Mouse (Mus musculus): Measurements from ENCODE around the gene Btnl10.
A peak's percentile ranks its signal among the peaks of the same experiment; 100 is the strongest.

Btnl10 gene

GRCm38 (mm10) chr11:58917745-58918366 lies at the start of gene Btnl10:
Btnl10 (plus strand) TSS chr11:58917908.
- DNase-seq = no peak

- no peak for DNase-seq
Observed at GRCm38 (mm10) chr11:58867954-58868330, 49.8 kb upstream of the Btnl10 start.

GRCm38 (mm10) chr11:58870961-58871360 lies 46.7 kb upstream of the Btnl10 start:
- no peak for DNase-seq

- no peak for DNase-seq
Observed at GRCm38 (mm10) chr11:58883756-58884155, 34.0 kb upstream of the Btnl10 start.

- no peak for DNase-seq
Observed at GRCm38 (mm10) chr11:58890511-58890910, 27.2 kb upstream of the Btnl10 start.

- DNase-seq = no peak
Observed at GRCm38 (mm10) chr11:58894456-58894855, 23.3 kb upstream of the Btnl10 start.

- peak in 1 of 2 experiments; percentile 47 for DNase-seq
Observed at GRCm38 (mm10) chr11:58897485-58897884, 20.2 kb upstream of the Btnl10 start.

- DNase-seq = no peak
Observed at GRCm38 (mm10) chr11:58901080-58901479, 16.6 kb upstream of the Btnl10 start.

GRCm38 (mm10) chr11:58903511-58904409 lies 13.9 kb upstream of the Btnl10 start, which contains the start of gene Zfp39:
Zfp39 (minus strand) TSS chr11:58904225.
- peak; percentile 97 to 98 for DNase-seq

GRCm38 (mm10) chr11:58904410-58904718 lies 13.3 kb upstream of the Btnl10 start:
- DNase-seq = no peak

GRCm38 (mm10) chr11:58904838-58905237 lies 12.9 kb upstream of the Btnl10 start:
- DNase-seq = peak; percentile 43 to 52

- DNase-seq = no peak
Observed at GRCm38 (mm10) chr11:58913776-58914175, 3.9 kb upstream of the Btnl10 start.

- DNase-seq = peak in 1 of 2 experiments; percentile 24
Observed at GRCm38 (mm10) chr11:58914461-58915028, 3.2 kb upstream of the Btnl10 start.

GRCm38 (mm10) chr11:58916879-58917744 lies 596 bp upstream of the Btnl10 start:
- DNase-seq = peak; percentile 47 to 68

GRCm38 (mm10) chr11:58918759-58919158 lies 1.1 kb downstream of the Btnl10 start:
- no peak for DNase-seq

- DNase-seq = no peak
Observed at GRCm38 (mm10) chr11:58922420-58922819, 4.7 kb downstream of the Btnl10 start.

- no peak for DNase-seq
Observed at GRCm38 (mm10) chr11:58926651-58927050, 8.9 kb downstream of the Btnl10 start.

- DNase-seq = no peak
Observed at GRCm38 (mm10) chr11:58927053-58927452, 9.3 kb downstream of the Btnl10 start.

GRCm38 (mm10) chr11:58927790-58928651 lies 10.3 kb downstream of the Btnl10 start:
- peak; percentile 64 to 70 for DNase-seq

- no peak for DNase-seq
Observed at GRCm38 (mm10) chr11:58929055-58929454, 11.3 kb downstream of the Btnl10 start.

GRCm38 (mm10) chr11:58929641-58930040 lies 11.9 kb downstream of the Btnl10 start:
- no peak for DNase-seq

GRCm38 (mm10) chr11:58930254-58930653 lies 12.5 kb downstream of the Btnl10 start:
- no peak for DNase-seq

Measured in lung, postnatal 4 days (tissue).